Mouse (Mus musculus) forebrain, embryonic 15.5 days (tissue): ENCODE measurements at regions not wholly inside any gene's neighbourhood (a gene's known extent, or its start where the extent isn't known, plus 50 kb on each side); places are given as distances from the start of the nearest gene placed in this dataset.
A peak's percentile ranks its signal among the peaks of the same experiment; 100 is the strongest.

ENCODE experiments used
- ATAC-seq: fragments of 200-750 bp; cut with Nextera tagmentation; replicated peaks from 2 replicates; pipeline ENCODE4 v1.8.0; 2017; ENCODE audit warnings: mild to moderate bottlenecking, moderate TSS enrichment, moderate library complexity
- H3K27ac ChIP-seq: fragments of 300-500 bp; sonication (generic); replicated peaks from 2 replicates; pipeline ENCODE4 v1.5.1; 2015; ENCODE audit warnings: mild to moderate bottlenecking, inconsistent platforms
- H3K27me3 ChIP-seq: fragments of 300-500 bp; sonication (generic); 2 replicates; pipeline ENCODE4 v1.6.1; 2015; ENCODE audit warnings: inconsistent platforms
- H3K36me3 ChIP-seq: fragments of 300-500 bp; sonication (generic); 2 replicates; pipeline ENCODE4 v1.6.1; 2015; ENCODE audit warnings: mild to moderate bottlenecking, inconsistent platforms
- H3K4me1 ChIP-seq: fragments of 300-500 bp; sonication (generic); 2 replicates; pipeline ENCODE4 v1.6.1; 2015; ENCODE audit warnings: inconsistent platforms
- H3K4me2 ChIP-seq: fragments of 300-500 bp; sonication (generic); replicated peaks from 2 replicates; pipeline ENCODE4 v1.6.1; 2015; ENCODE audit warnings: mild to moderate bottlenecking, inconsistent platforms
- H3K4me3 ChIP-seq: fragments of 300-500 bp; sonication (generic); 2 replicates; pipeline ENCODE4 v1.5.1; 2015; ENCODE audit warnings: mild to moderate bottlenecking, inconsistent platforms
- H3K9ac ChIP-seq: fragments of 300-500 bp; sonication (generic); replicated peaks from 2 replicates; pipeline ENCODE4 v1.6.1; 2015; ENCODE audit warnings: mild to moderate bottlenecking, inconsistent platforms
- H3K9me3 ChIP-seq: fragments of 300-500 bp; sonication (generic); 2 replicates; pipeline ENCODE4 v1.6.1; 2016; ENCODE audit warnings: inconsistent platforms
- WGBS: fragments of 180-500 bp; shearing (Covaris S2); methylation state at CpG from one replicate; pipeline ENCODE4 v1.1.7; 2015; ENCODE audit warnings: mixed read lengths; 5-methylcytosine and 5-hydroxymethylcytosine counted together

- Histone ChIP-seq H3K4me1 (peaks cover 18% of the 10 kb centered on the region), H3K4me3 (no peak overlapping the region), H3K9me3 (0 out of 2 replicates have a peak, but pooled peaks cover 6% of the 10 kb centered on the region), H3K27ac (peak overlapping the region; percentile 48; the same call in 1 of the 2 replicates), H3K36me3 (no peaks in the 10 kb centered on the region), H3K27me3 (no peaks in the 10 kb centered on the region), H3K4me2 (no peak overlapping the region), H3K9ac (no peak overlapping the region)
- WGBS, result 58% methylated on average over 3 of the region's 3 CpGs
- peak; percentile 27; the same call in 1 of the 2 replicates for ATAC-seq
Observed at GRCm38 (mm10) chr4:148356654-148357053, 68.9 kb upstream of the Disp3 start.

GRCm38 (mm10) chr4:148353969-148354368 is 66.2 kb upstream of the Disp3 start:
- ATAC-seq, result no peak
- H3K4me1 ChIP-seq, result peaks cover 15% of the 10 kb centered on the region

DNA sequence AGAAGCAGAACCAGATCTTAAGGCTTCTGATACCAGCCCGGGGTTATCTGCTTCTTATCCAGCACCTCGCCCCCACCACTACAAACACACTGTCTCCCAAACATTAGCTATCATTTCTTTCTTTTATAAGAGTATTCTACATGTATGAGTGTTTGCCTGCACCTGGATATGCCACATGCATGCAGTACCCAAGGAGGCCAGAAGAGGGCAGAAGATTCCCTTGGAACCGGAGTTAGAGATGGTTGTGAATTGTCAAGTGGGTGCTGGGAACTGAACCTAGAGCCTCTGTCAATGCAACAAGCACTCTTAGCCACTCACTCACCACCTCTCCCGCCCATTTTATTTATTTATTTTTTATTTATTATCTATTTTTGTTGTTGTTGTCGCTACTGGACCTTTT is 64.9 kb upstream of the Disp3 start:
- Histone ChIP-seq H3K36me3 (no peaks in the 10 kb centered on the region), H3K27ac (no peak overlapping the region), H3K4me1 (peaks cover 13% of the 10 kb centered on the region), H3K9me3 (0 out of 2 replicates have a peak, but pooled peaks cover 6% of the 10 kb centered on the region), H3K27me3 (no peaks in the 10 kb centered on the region), H3K4me2 (no peak overlapping the region), H3K9ac (no peak overlapping the region), H3K4me3 (no peak overlapping the region)
- ATAC-seq, result no peak
- 91% methylated on average over 5 of the region's 5 CpGs for WGBS

More at GRCm38 (mm10) chr4:148353969-148354368, 66.2 kb upstream of the Disp3 start:
- Histone ChIP-seq H3K27ac (no peak overlapping the region), H3K4me2 (no peak overlapping the region), H3K4me3 (no peak overlapping the region), H3K27me3 (no peaks in the 10 kb centered on the region), H3K9me3 (0 out of 2 replicates have a peak, but pooled peaks cover 6% of the 10 kb centered on the region), H3K36me3 (no peaks in the 10 kb centered on the region), H3K9ac (no peak overlapping the region)
- WGBS, result 76% methylated on average over 3 of the region's 3 CpGs

DNA sequence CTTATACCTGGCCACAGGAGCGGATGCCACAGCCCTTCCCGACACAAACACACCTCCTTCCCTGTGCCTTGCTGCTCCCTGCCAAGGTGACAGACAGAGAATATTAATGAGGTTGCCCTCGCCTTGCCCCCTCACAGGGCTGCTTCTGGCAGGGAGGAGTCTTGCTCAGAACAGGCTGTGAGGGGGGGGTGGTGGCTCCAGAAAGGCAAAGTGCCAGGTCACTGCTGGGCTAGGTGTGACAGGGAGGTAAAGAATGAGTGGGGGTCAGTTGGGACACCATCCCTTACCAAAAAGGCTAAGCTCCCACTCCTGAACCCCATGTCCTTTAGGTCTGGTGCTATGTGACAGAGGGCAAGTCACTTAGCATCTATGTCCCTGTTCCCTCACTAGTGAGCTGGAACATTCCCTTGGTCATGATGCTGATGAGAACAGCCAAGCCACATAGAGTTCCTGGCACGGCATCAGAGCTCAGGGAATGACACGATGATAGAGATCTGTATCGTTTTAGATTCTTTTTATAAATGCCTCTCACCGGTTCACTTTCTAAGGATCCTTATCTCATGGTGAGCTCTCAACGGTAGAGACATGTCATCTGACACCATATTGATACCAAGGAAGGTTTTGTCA is 53.9 kb upstream of the Disp3 start:
- no peak overlapping the region for H3K4me3 ChIP-seq
- no peaks in the 10 kb centered on the region for H3K36me3 ChIP-seq
- no peak overlapping the region for H3K27ac ChIP-seq
- peaks cover 16% of the 10 kb centered on the region for H3K4me1 ChIP-seq
- H3K4me2 ChIP-seq, result no peak overlapping the region
- 73% methylated on average over 8 of the region's 8 CpGs for WGBS
- H3K9me3 ChIP-seq, result no peaks in the 10 kb centered on the region
- no peak for ATAC-seq
- no peaks in the 10 kb centered on the region for H3K27me3 ChIP-seq
- no peak overlapping the region for H3K9ac ChIP-seq

GRCm38 (mm10) chr4:148340342-148340741 is 52.6 kb upstream of the Disp3 start:
- no peak for ATAC-seq
- Histone ChIP-seq H3K27me3 (no peaks in the 10 kb centered on the region), H3K4me1 (peaks cover 16% of the 10 kb centered on the region), H3K36me3 (no peaks in the 10 kb centered on the region), H3K4me3 (no peak overlapping the region), H3K4me2 (no peak overlapping the region), H3K9me3 (no peaks in the 10 kb centered on the region), H3K27ac (no peak overlapping the region), H3K9ac (no peak overlapping the region)
- 54% methylated on average over 9 of the region's 9 CpGs for WGBS

DNA sequence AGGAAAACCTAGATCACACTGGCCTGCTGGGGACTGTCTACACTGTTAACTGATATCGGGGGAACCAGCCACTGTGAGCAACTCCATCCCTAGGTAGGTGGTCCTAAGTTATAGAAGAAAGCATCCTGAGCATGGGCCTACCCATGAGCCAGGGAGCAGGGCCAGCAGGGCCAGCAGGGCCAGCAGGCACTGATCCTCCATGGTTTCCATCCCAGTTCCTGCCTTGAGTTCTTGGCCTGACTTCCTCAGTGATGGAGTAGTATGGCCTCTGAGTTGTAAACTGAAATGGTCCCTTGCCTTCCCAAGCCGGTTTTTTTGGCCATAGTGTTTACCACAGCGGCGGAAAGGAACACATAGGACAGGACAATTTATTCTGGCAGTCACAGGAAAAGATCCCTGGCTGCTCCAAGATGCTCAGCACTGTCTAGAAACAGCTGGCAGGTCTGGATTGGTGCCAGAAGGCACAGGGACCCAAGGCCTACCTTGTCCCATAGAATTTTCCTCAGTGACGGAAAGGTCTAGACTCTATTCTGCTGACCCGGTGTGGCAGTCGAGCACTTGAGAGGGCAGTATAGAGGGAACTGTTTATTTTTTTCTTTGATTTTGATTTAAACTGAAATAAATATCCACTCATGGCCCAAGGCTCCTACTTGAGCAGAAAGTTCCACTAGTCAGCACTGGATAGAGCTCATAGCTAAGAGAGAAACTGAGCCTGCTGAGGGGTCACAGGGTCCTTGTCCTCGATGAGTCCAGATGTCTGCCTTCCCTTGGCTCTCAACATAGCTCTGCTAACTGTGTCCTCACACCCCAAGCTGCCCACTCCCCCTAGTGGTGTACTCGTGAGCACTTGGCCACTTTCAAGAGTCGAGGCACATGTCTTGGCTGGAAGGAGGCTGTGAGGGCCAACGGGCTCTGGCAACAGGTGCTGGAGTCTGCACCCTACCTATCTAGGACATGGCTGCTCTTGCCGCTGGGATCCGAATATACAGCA is 50.4 kb upstream of the Disp3 start:
- no peaks in the 10 kb centered on the region for H3K27me3 ChIP-seq
- peak; percentile 39; the same call in 1 of the 2 replicates for ATAC-seq
- H3K9me3 ChIP-seq, result no peaks in the 10 kb centered on the region
- H3K4me2 ChIP-seq, result no peak overlapping the region
- 66% methylated on average over 13 of the region's 13 CpGs for WGBS
- no peak overlapping the region for H3K27ac ChIP-seq
- no peak overlapping the region for H3K9ac ChIP-seq
- H3K4me1 ChIP-seq, result peaks cover 10% of the 10 kb centered on the region
- no peaks in the 10 kb centered on the region for H3K36me3 ChIP-seq
- H3K4me3 ChIP-seq, result no peak overlapping the region
